Mouse (Mus musculus) hindbrain, embryonic 14.5 days (tissue): ENCODE measurements around the gene Bcl2l1. TPM values are rescaled to one million over a fixed set of nuclear protein-coding genes. Genes with fewer than 3 reads are reported as not detected.

Experiments used
- ATAC-seq: fragments of 200-750 bp; cut with Nextera tagmentation; 2 replicates; pipeline ENCODE4 v1.8.0; 2017; ENCODE audit warnings: moderate number of reproducible peaks, mild to moderate bottlenecking, moderate TSS enrichment, moderate library complexity; ENCODE audit not compliant: low FRiP score
- DNase-seq: peaks from one replicate; pipeline ENCODE4 v3.0.0-alpha.2; 2015; ENCODE audit warnings: low spot score
- H3K27ac ChIP-seq: fragments of 300-500 bp; sonication (generic); 2 replicates; pipeline ENCODE4 v1.5.1; 2014; ENCODE audit warnings: mild to moderate bottlenecking, moderate library complexity
- H3K27me3 ChIP-seq: fragments of 300-500 bp; sonication (generic); 2 replicates; pipeline ENCODE4 v1.6.1; 2014; ENCODE audit warnings: mild to moderate bottlenecking, low read length, mixed read lengths; ENCODE audit not compliant: control insufficient read depth, insufficient read depth
- H3K36me3 ChIP-seq: fragments of 300-500 bp; sonication (generic); replicated peaks from 2 replicates; pipeline ENCODE4 v1.6.1; 2014; ENCODE audit not compliant: control insufficient read depth, insufficient read depth
- H3K4me1 ChIP-seq: fragments of 300-500 bp; sonication (generic); replicated peaks from 2 replicates; pipeline ENCODE4 v1.6.1; 2014; ENCODE audit warnings: antibody characterized with exemption, low read length, mixed read lengths; ENCODE audit not compliant: control insufficient read depth, insufficient read depth
- H3K4me2 ChIP-seq: fragments of 300-500 bp; sonication (generic); replicated peaks from 2 replicates; pipeline ENCODE4 v1.6.1; 2014; ENCODE audit warnings: mild to moderate bottlenecking, moderate library complexity
- H3K4me3 ChIP-seq: fragments of 300-500 bp; sonication (generic); replicated peaks from 2 replicates; pipeline ENCODE4 v1.5.1; 2014; ENCODE audit warnings: mild to moderate bottlenecking, low read length
- H3K9ac ChIP-seq: fragments of 300-500 bp; sonication (generic); 2 replicates; pipeline ENCODE4 v1.6.1; 2014
- H3K9me3 ChIP-seq: fragments of 300-500 bp; sonication (generic); 2 replicates; pipeline ENCODE4 v1.6.1; 2016; ENCODE audit warnings: low read length; ENCODE audit not compliant: control insufficient read depth
- WGBS: fragments of 180-500 bp; shearing (Covaris S2); extraction: QIAGEN DNeasy Blood & Tissue Kit; methylation state at CpG from one replicate; pipeline ENCODE4 v1.1.7; 2014; 5-methylcytosine and 5-hydroxymethylcytosine counted together
- polyA plus RNA-seq: library from polyadenylated mRNA; unstranded; fragments of >200 nt; fragmentation: Nextera tagmentation; extraction: Ambion mirVana; gene quantifications from 2 replicates; pipeline ENCODE4 v1.2.1, GENCODE M21; 2014

The Bcl2l1 gene
- polyA plus RNA-seq, 1 experiment from 2014 or later: 155 TPM

GRCm38 (mm10) chr2:152810158-152810941 is 21.2 kb downstream of the Bcl2l1 start:
- ATAC-seq (no peak), DNase-seq (no peak)
- H3K4me1 ChIP-seq: peaks cover 15% of the 10 kb centered on the region
- H3K9me3 ChIP-seq: no peaks in the 10 kb centered on the region
- H3K4me2 ChIP-seq: no peak overlapping the region
- H3K27me3 ChIP-seq: no peaks in the 10 kb centered on the region
- WGBS: 89% methylated on average over 5 of the region's 5 CpGs
- H3K4me3 ChIP-seq: no peak overlapping the region
- H3K36me3 ChIP-seq: no peaks in the 10 kb centered on the region
- H3K27ac ChIP-seq: no peak overlapping the region
- no peak overlapping the region for H3K9ac ChIP-seq

GRCm38 (mm10) chr2:152808178-152808577 is 23.4 kb downstream of the Bcl2l1 start:
- no peak for ATAC-seq
- Histone ChIP-seq H3K9me3 (no peaks in the 10 kb centered on the region), H3K27me3 (no peaks in the 10 kb centered on the region), H3K4me2 (no peak overlapping the region), H3K4me1 (peaks cover 28% of the 10 kb centered on the region), H3K36me3 (no peaks in the 10 kb centered on the region), H3K27ac (no peak overlapping the region), H3K9ac (no peak overlapping the region), H3K4me3 (no peak overlapping the region)
- no peak for DNase-seq
- WGBS: 93% methylated on average over 3 of the region's 3 CpGs

- H3K27ac ChIP-seq: no peak overlapping the region
- H3K4me1 ChIP-seq: peaks cover 17% of the 10 kb centered on the region
- H3K36me3 ChIP-seq: no peaks in the 10 kb centered on the region
- no peak for ATAC-seq
- no peak overlapping the region for H3K4me2 ChIP-seq
- no peak overlapping the region for H3K4me3 ChIP-seq
- H3K9me3 ChIP-seq: no peaks in the 10 kb centered on the region
- H3K9ac ChIP-seq: no peak overlapping the region
- no peaks in the 10 kb centered on the region for H3K27me3 ChIP-seq
- no peak for DNase-seq
- WGBS: 90% methylated on average over 2 of the region's 2 CpGs
Measured at GRCm38 (mm10) chr2:152806037-152806436, 25.5 kb downstream of the Bcl2l1 start.

- WGBS: 51% methylated on average over 5 of the region's 5 CpGs
- no peak overlapping the region for H3K9ac ChIP-seq
Measured at GRCm38 (mm10) chr2:152805111-152805490, 26.4 kb downstream of the Bcl2l1 start.

GRCm38 (mm10) chr2:152804408-152805110 is 27.0 kb downstream of the Bcl2l1 start:
- ATAC-seq (no peak), DNase-seq (no peak)
- Histone ChIP-seq H3K4me1 (peaks cover 17% of the 10 kb centered on the region), H3K4me3 (no peak overlapping the region), H3K9me3 (no peaks in the 10 kb centered on the region), H3K4me2 (no peak overlapping the region), H3K36me3 (no peaks in the 10 kb centered on the region), H3K27ac (peak overlapping the region; percentile 20; the same call in 1 of the 2 replicates), H3K27me3 (no peaks in the 10 kb centered on the region), H3K9ac (no peak overlapping the region)
- 11% methylated on average over 6 of the region's 6 CpGs for WGBS

More at GRCm38 (mm10) chr2:152805111-152805490, 26.4 kb downstream of the Bcl2l1 start:
- no peak for DNase-seq
- Histone ChIP-seq H3K4me1 (peaks cover 17% of the 10 kb centered on the region), H3K4me3 (no peak overlapping the region), H3K27ac (no peak overlapping the region), H3K36me3 (no peaks in the 10 kb centered on the region), H3K9me3 (no peaks in the 10 kb centered on the region), H3K4me2 (no peak overlapping the region), H3K27me3 (no peaks in the 10 kb centered on the region)
- ATAC-seq: no peak

GRCm38 (mm10) chr2:152803081-152803480 is 28.4 kb downstream of the Bcl2l1 start:
- no peak for DNase-seq
- Histone ChIP-seq H3K4me1 (peaks cover 17% of the 10 kb centered on the region), H3K9ac (no peak overlapping the region), H3K9me3 (no peaks in the 10 kb centered on the region), H3K36me3 (no peaks in the 10 kb centered on the region), H3K4me3 (no peak overlapping the region), H3K27ac (no peak overlapping the region), H3K27me3 (no peaks in the 10 kb centered on the region), H3K4me2 (no peak overlapping the region)
- ATAC-seq: no peak
- WGBS: 82% methylated on average over 5 of the region's 5 CpGs

- ATAC-seq: no peak
- no peak for DNase-seq
- no peak overlapping the region for H3K9ac ChIP-seq
- 91% methylated on average over 10 of the region's 10 CpGs for WGBS
- peaks cover 17% of the 10 kb centered on the region for H3K4me1 ChIP-seq
- no peaks in the 10 kb centered on the region for H3K9me3 ChIP-seq
- no peak overlapping the region for H3K4me2 ChIP-seq
- H3K36me3 ChIP-seq: no peaks in the 10 kb centered on the region
- H3K27me3 ChIP-seq: no peaks in the 10 kb centered on the region
- H3K4me3 ChIP-seq: no peak overlapping the region
- no peak overlapping the region for H3K27ac ChIP-seq
Measured at GRCm38 (mm10) chr2:152802303-152802702, 29.2 kb downstream of the Bcl2l1 start.

GRCm38 (mm10) chr2:152800762-152801113 is 30.8 kb downstream of the Bcl2l1 start:
- H3K27me3 ChIP-seq: no peaks in the 10 kb centered on the region
- H3K4me1 ChIP-seq: peaks cover 15% of the 10 kb centered on the region
- no peaks in the 10 kb centered on the region for H3K36me3 ChIP-seq
- no peak overlapping the region for H3K27ac ChIP-seq
- no peak overlapping the region for H3K4me3 ChIP-seq
- no peak overlapping the region for H3K4me2 ChIP-seq
- H3K9me3 ChIP-seq: no peaks in the 10 kb centered on the region
- no peak for DNase-seq
- H3K9ac ChIP-seq: no peak overlapping the region
- no peak for ATAC-seq

- Histone ChIP-seq H3K4me1 (peaks cover 11% of the 10 kb centered on the region; the same call in 1 of the 2 replicates), H3K27ac (no peak overlapping the region), H3K9ac (no peak overlapping the region), H3K4me2 (no peak overlapping the region), H3K36me3 (no peaks in the 10 kb centered on the region), H3K9me3 (no peaks in the 10 kb centered on the region), H3K4me3 (no peak overlapping the region), H3K27me3 (no peaks in the 10 kb centered on the region)
- ATAC-seq: no peak
- 84% methylated on average over 7 of the region's 7 CpGs for WGBS
- DNase-seq: no peak
Measured at GRCm38 (mm10) chr2:152799954-152800761, 31.4 kb downstream of the Bcl2l1 start.
